Mouse (Mus musculus): ENCODE results near the gene Cabp7. TPM values are rescaled to one million over a fixed set of nuclear protein-coding genes. Genes with fewer than 3 reads are reported as not detected.
A peak's percentile ranks its signal among the peaks of the same experiment; 100 is the strongest.
"Not testable (repeated sequence)": the region's sequence is repeated elsewhere in the genome, so short reads cannot be mapped to it uniquely, and the experiment has no call there.

Cabp7 gene
- polyA plus RNA-seq, 1 experiment from 2014 or later: 0.87 TPM

GRCm38 (mm10) chr11:4720393-4720792, 26.2 kb downstream of the Cabp7 start:
- WGBS: 63% methylated on average over 11 of the region's 11 CpGs
- Histone ChIP-seq H3K27ac (no peak overlapping the region), H3K4me1 (peaks cover 17% of the 10 kb centered on the region), H3K9ac (no peak overlapping the region), H3K36me3 (ENCODE audit: poor library complexity, severe bottlenecking) (peaks cover 32% of the 10 kb centered on the region), H3K9me3 (replicated peaks) (no peaks in the 10 kb centered on the region), H3K4me3 (no peak overlapping the region), H3K27me3 (no peaks in the 10 kb centered on the region), H3K4me2 (no peak overlapping the region)
- no peak for ATAC-seq

- Histone ChIP-seq H3K9me3 (replicated peaks) (no peaks in the 10 kb centered on the region), H3K4me1 (peaks cover 17% of the 10 kb centered on the region), H3K9ac (no peak overlapping the region), H3K4me2 (no peak overlapping the region), H3K27me3 (no peaks in the 10 kb centered on the region), H3K36me3 (ENCODE audit: poor library complexity, severe bottlenecking) (peaks cover 28% of the 10 kb centered on the region), H3K4me3 (no peak overlapping the region), H3K27ac (no peak overlapping the region)
- ATAC-seq: no peak
- 93% methylated on average over 9 of the region's 9 CpGs for WGBS
Measured at GRCm38 (mm10) chr11:4719961-4720360, 26.6 kb downstream of the Cabp7 start.

GRCm38 (mm10) chr11:4718548-4718947, 28.0 kb downstream of the Cabp7 start:
- Histone ChIP-seq H3K9ac (no peak overlapping the region), H3K36me3 (ENCODE audit: poor library complexity, severe bottlenecking) (peaks cover 14% of the 10 kb centered on the region), H3K27me3 (no peaks in the 10 kb centered on the region), H3K27ac (no peak overlapping the region), H3K4me1 (peaks cover 17% of the 10 kb centered on the region), H3K4me2 (no peak overlapping the region), H3K4me3 (no peak overlapping the region), H3K9me3 (replicated peaks) (no peaks in the 10 kb centered on the region)
- ATAC-seq: no peak
- WGBS: 85% methylated on average over 5 of the region's 5 CpGs

- WGBS: 88% methylated on average over 5 of the region's 5 CpGs
- no peaks in the 10 kb centered on the region for H3K36me3 ChIP-seq (ENCODE audit: poor library complexity, severe bottlenecking)
- no peaks in the 10 kb centered on the region for H3K27me3 ChIP-seq
- H3K9me3 ChIP-seq (replicated peaks): no peaks in the 10 kb centered on the region
- peaks cover 17% of the 10 kb centered on the region for H3K4me1 ChIP-seq
- no peak overlapping the region for H3K4me3 ChIP-seq
- H3K9ac ChIP-seq: no peak overlapping the region
- no peak overlapping the region for H3K4me2 ChIP-seq
- no peak for ATAC-seq
- H3K27ac ChIP-seq: no peak overlapping the region
Measured at GRCm38 (mm10) chr11:4716530-4717236, 29.9 kb downstream of the Cabp7 start.

- no peak overlapping the region for H3K4me2 ChIP-seq
- ATAC-seq: no peak
- no peaks in the 10 kb centered on the region for H3K36me3 ChIP-seq (ENCODE audit: poor library complexity, severe bottlenecking)
- H3K9me3 ChIP-seq (replicated peaks): no peaks in the 10 kb centered on the region
- no peak overlapping the region for H3K4me3 ChIP-seq
- H3K27me3 ChIP-seq: no peaks in the 10 kb centered on the region
- peaks cover 7% of the 10 kb centered on the region for H3K4me1 ChIP-seq
- H3K27ac ChIP-seq: no peak overlapping the region
- H3K9ac ChIP-seq: no peak overlapping the region
- 86% methylated on average over 4 of the region's 4 CpGs for WGBS
Measured at GRCm38 (mm10) chr11:4715596-4715995, 31.0 kb downstream of the Cabp7 start.

GRCm38 (mm10) chr11:4714727-4715126, 31.9 kb downstream of the Cabp7 start:
- no peak overlapping the region for H3K9ac ChIP-seq
- H3K4me3 ChIP-seq: no peak overlapping the region
- no peak overlapping the region for H3K4me2 ChIP-seq
- peaks cover 4% of the 10 kb centered on the region; the same call in 1 of the 2 replicates for H3K4me1 ChIP-seq
- no peaks in the 10 kb centered on the region for H3K36me3 ChIP-seq (ENCODE audit: poor library complexity, severe bottlenecking)
- H3K27me3 ChIP-seq: no peaks in the 10 kb centered on the region
- no peak overlapping the region for H3K27ac ChIP-seq
- ATAC-seq: no peak
- H3K9me3 ChIP-seq (replicated peaks): no peaks in the 10 kb centered on the region
- 87% methylated on average over 4 of the region's 4 CpGs for WGBS

- Histone ChIP-seq H3K27ac (no peak overlapping the region), H3K9me3 (replicated peaks) (no peaks in the 10 kb centered on the region), H3K4me2 (no peak overlapping the region), H3K4me3 (no peak overlapping the region), H3K36me3 (ENCODE audit: poor library complexity, severe bottlenecking) (no peaks in the 10 kb centered on the region), H3K9ac (no peak overlapping the region), H3K27me3 (no peaks in the 10 kb centered on the region), H3K4me1 (peaks cover 4% of the 10 kb centered on the region; the same call in 1 of the 2 replicates)
- no peak for ATAC-seq
Measured at GRCm38 (mm10) chr11:4712822-4713221, 33.8 kb downstream of the Cabp7 start.

GRCm38 (mm10) chr11:4710188-4710587, 36.4 kb downstream of the Cabp7 start:
- 91% methylated on average over 4 of the region's 4 CpGs for WGBS
- ATAC-seq: not testable (repeated sequence)

GRCm38 (mm10) chr11:4705178-4705577, 41.4 kb downstream of the Cabp7 start:
- H3K36me3 ChIP-seq (ENCODE audit: poor library complexity, severe bottlenecking): peaks cover 22% of the 10 kb centered on the region
- H3K4me2 ChIP-seq: peak overlapping the region; percentile 91
- 9% methylated on average over 4 of the region's 4 CpGs for WGBS
- H3K9ac ChIP-seq: peak overlapping the region; percentile 72
- H3K27ac ChIP-seq: no peak overlapping the region
- H3K4me3 ChIP-seq: peak overlapping the region; percentile 89
- peaks cover 18% of the 10 kb centered on the region for H3K4me1 ChIP-seq
- no peak for ATAC-seq
- no peaks in the 10 kb centered on the region for H3K9me3 ChIP-seq (replicated peaks)
- H3K27me3 ChIP-seq: no peaks in the 10 kb centered on the region

More at GRCm38 (mm10) chr11:4710188-4710587, 36.4 kb downstream of the Cabp7 start:
- H3K27me3 ChIP-seq; H3K4me1 ChIP-seq; H3K36me3 ChIP-seq (ENCODE audit: poor library complexity, severe bottlenecking); H3K9ac ChIP-seq; H3K4me3 ChIP-seq; H3K9me3 ChIP-seq (replicated peaks); H3K4me2 ChIP-seq; H3K27ac ChIP-seq: not testable (repeated sequence)

- Histone ChIP-seq H3K27ac (no peak within 1 kb of the TSS), H3K4me2 (peak within 1 kb of the TSS; percentile 91), H3K27me3 (no peaks in the 10 kb centered on the region), H3K36me3 (ENCODE audit: poor library complexity, severe bottlenecking) (peaks cover 27% of the 10 kb centered on the region), H3K4me3 (peak within 1 kb of the TSS; percentile 89), H3K9me3 (replicated peaks) (no peaks in the 10 kb centered on the region), H3K9ac (peak within 1 kb of the TSS; percentile 84), H3K4me1 (peaks cover 18% of the 10 kb centered on the region)
- peak; percentile 98 for ATAC-seq
- WGBS: under 1% methylated on average over 47 of the region's 47 CpGs
Measured at GRCm38 (mm10) chr11:4704072-4704964, 42.3 kb downstream of the Cabp7 start, which contains the start of the genes Uqcr10 and Zmat5. Uqcr10 (minus strand) TSS chr11:4704342. Zmat5 (plus strand) TSS chr11:4704678.

- no peak overlapping the region for H3K27ac ChIP-seq
- peak overlapping the region; percentile 84 for H3K9ac ChIP-seq
- H3K4me1 ChIP-seq: peaks cover 18% of the 10 kb centered on the region
- no peak for ATAC-seq
- WGBS: 8% methylated on average over 12 of the region's 12 CpGs
- no peaks in the 10 kb centered on the region for H3K9me3 ChIP-seq (replicated peaks)
- H3K27me3 ChIP-seq: no peaks in the 10 kb centered on the region
- peaks cover 27% of the 10 kb centered on the region for H3K36me3 ChIP-seq (ENCODE audit: poor library complexity, severe bottlenecking)
- peak overlapping the region; percentile 89 for H3K4me3 ChIP-seq
- H3K4me2 ChIP-seq: peak overlapping the region; percentile 91
Measured at GRCm38 (mm10) chr11:4703688-4704071, 42.9 kb downstream of the Cabp7 start.

- ATAC-seq: no peak
- 89% methylated on average over 8 of the region's 8 CpGs for WGBS
Measured at GRCm38 (mm10) chr11:4700726-4701125, 45.9 kb downstream of the Cabp7 start.

More at GRCm38 (mm10) chr11:4700726-4701125, 45.9 kb downstream of the Cabp7 start:
- no peaks in the 10 kb centered on the region for H3K9me3 ChIP-seq (replicated peaks)
- peaks cover 18% of the 10 kb centered on the region for H3K4me1 ChIP-seq
- H3K4me2 ChIP-seq: no peak overlapping the region
- H3K9ac ChIP-seq: no peak overlapping the region
- no peak overlapping the region for H3K27ac ChIP-seq
- H3K36me3 ChIP-seq (ENCODE audit: poor library complexity, severe bottlenecking): peaks cover 27% of the 10 kb centered on the region
- H3K4me3 ChIP-seq: no peak overlapping the region
- no peaks in the 10 kb centered on the region for H3K27me3 ChIP-seq

Data from forebrain, embryonic 13.5 days (tissue).